ENCODE assay signal across 23 mouse cellular contexts in genomic region chr15:60826226-60826625, GRCm38 (mm10). TPM values are rescaled to one million over a fixed set of nuclear protein-coding genes. Genes with fewer than 3 reads are reported as not detected.
A peak's percentile ranks its signal among the peaks of the same experiment; 100 is the strongest.
DNase-seq lines count a peak whose midpoint lies in the region; ATAC-seq and TF ChIP-seq lines count a peak whose summit lies in the region.
"Had no signal": no experiment of that assay in that cellular context is flagged by ENCODE, and none has a peak within 500 bp of the region (broad histone marks: within the 10 kb centered on the region; RNA-seq: fewer than 3 reads in every experiment).

No protein-coding gene starts in this region.

- peaks cover 2% of the 10 kb centered on the region; the same call in 1 of the 2 replicates for H3K36me3 ChIP-seq in heart, adult 2 months (ENCODE audit: control insufficient read depth, insufficient read depth, low read length)
- H3K36me3 ChIP-seq in intestine, embryonic 14.5 days (ENCODE audit: control insufficient read depth, insufficient read depth, low read length) = no peaks in the 10 kb centered on the region
- H3K36me3 ChIP-seq in intestine, postnatal 0 days (ENCODE audit: control insufficient read depth, insufficient read depth) = no peaks in the 10 kb centered on the region
- H3K36me3 ChIP-seq in midbrain, embryonic 11.5 days (ENCODE audit: control insufficient read depth, insufficient read depth, low read length) = no peaks in the 10 kb centered on the region
- no peaks in the 10 kb centered on the region for H3K36me3 ChIP-seq in midbrain, embryonic 13.5 days
- peaks cover 13% of the 10 kb centered on the region; the same call in 1 of the 2 replicates for H3K36me3 ChIP-seq in macrophage (ENCODE audit: inconsistent target)
- H3K36me3 ChIP-seq in hindbrain, postnatal 0 days (ENCODE audit: insufficient read depth, low read length) = no peaks in the 10 kb centered on the region
- H3K36me3 ChIP-seq: G1E had no signal

- no peak for TF ChIP-seq EP300 in heart, adult 2 months (IDR thresholded peaks at IDR 0.05; ENCODE audit: insufficient read depth, low read depth, low read length)

- no peaks in the 10 kb centered on the region for H3K9me3 ChIP-seq in intestine, embryonic 14.5 days (ENCODE audit: control insufficient read depth, low read length)
- H3K9me3 ChIP-seq in intestine, postnatal 0 days (ENCODE audit: control insufficient read depth) = no peaks in the 10 kb centered on the region
- H3K9me3 ChIP-seq in midbrain, embryonic 11.5 days (ENCODE audit: control insufficient read depth, low read length) = no peaks in the 10 kb centered on the region
- no peaks in the 10 kb centered on the region for H3K9me3 ChIP-seq in midbrain, embryonic 13.5 days
- no peaks in the 10 kb centered on the region for H3K9me3 ChIP-seq in hindbrain, postnatal 0 days (ENCODE audit: low read length)

- TF ChIP-seq CTCF in heart, adult 2 months (IDR thresholded peaks at IDR 0.05) = no peak
- TF ChIP-seq CTCF in intestine, postnatal 0 days (IDR thresholded peaks at IDR 0.05; ENCODE audit: low read depth) = no peak
- no peak for TF ChIP-seq CTCF in hindbrain, postnatal 0 days (IDR thresholded peaks at IDR 0.05; ENCODE audit: low read depth)

- no peaks in the 10 kb centered on the region for H3K27me3 ChIP-seq in heart, adult 2 months (ENCODE audit: control insufficient read depth, insufficient read depth, low read length)
- no peaks in the 10 kb centered on the region for H3K27me3 ChIP-seq in intestine, embryonic 14.5 days (replicated peaks; ENCODE audit: control insufficient read depth, insufficient read depth, low read length)
- H3K27me3 ChIP-seq in intestine, postnatal 0 days (replicated peaks; ENCODE audit: control insufficient read depth, insufficient read depth, low read length) = no peaks in the 10 kb centered on the region
- peaks cover 4% of the 10 kb centered on the region; the same call in 1 of the 2 replicates for H3K27me3 ChIP-seq in midbrain, embryonic 11.5 days (ENCODE audit: control insufficient read depth, insufficient read depth, low read length)
- peaks cover 10% of the 10 kb centered on the region; the same call in 1 of the 2 replicates for H3K27me3 ChIP-seq in midbrain, embryonic 13.5 days
- H3K27me3 ChIP-seq in hindbrain, postnatal 0 days (ENCODE audit: insufficient read depth, low read length) = no peaks in the 10 kb centered on the region
- H3K27me3 ChIP-seq: CH12.LX, Patski had no signal

- no peak overlapping the region for H3K4me2 ChIP-seq in intestine, embryonic 14.5 days (ENCODE audit: low read length)
- no peak overlapping the region for H3K4me2 ChIP-seq in intestine, postnatal 0 days (replicated peaks; ENCODE audit: low read depth)
- H3K4me2 ChIP-seq in midbrain, embryonic 11.5 days = no peak overlapping the region
- H3K4me2 ChIP-seq in midbrain, embryonic 13.5 days (replicated peaks) = no peak overlapping the region
- no peak overlapping the region for H3K4me2 ChIP-seq in hindbrain, postnatal 0 days (ENCODE audit: low read depth, low read length)

- DNase-seq in heart, adult 11 months = peak; percentile 76
- no peak for DNase-seq in heart, adult 2 months
- DNase-seq in intestine, embryonic 14.5 days (ENCODE audit: low spot score) = peak; percentile 38
- DNase-seq in midbrain, embryonic 11.5 days (ENCODE audit: low spot score, missing footprints) = peak; percentile 53
- no peak for DNase-seq in hindbrain, postnatal 0 days (ENCODE audit: low spot score)
- DNase-seq: adrenal gland, adult 2 months; adrenal gland, adult 8-10 months; adrenal gland, postnatal 10 days; adrenal gland, postnatal 14 days; adrenal gland, postnatal 25 days; adrenal gland, postnatal 36 days; B cell, adult 2 months; cerebellum, adult 11 months; cerebellum, adult 11-12 months had no signal

- H3K9ac ChIP-seq in heart, adult 2 months (ENCODE audit: low read depth, low read length) = no peak overlapping the region
- H3K9ac ChIP-seq in intestine, embryonic 14.5 days (ENCODE audit: low read length) = no peak overlapping the region
- H3K9ac ChIP-seq in intestine, postnatal 0 days (ENCODE audit: low read depth, low read length) = no peak overlapping the region
- no peak overlapping the region for H3K9ac ChIP-seq in midbrain, embryonic 11.5 days (ENCODE audit: low read length)
- no peak overlapping the region for H3K9ac ChIP-seq in midbrain, embryonic 13.5 days (replicated peaks)
- no peak overlapping the region for H3K9ac ChIP-seq in hindbrain, postnatal 0 days (replicated peaks; ENCODE audit: low read length)

- no peak overlapping the region for H3K4me3 ChIP-seq in heart, adult 2 months
- no peak overlapping the region for H3K4me3 ChIP-seq in intestine, embryonic 14.5 days (ENCODE audit: low read depth, low read length)
- no peak overlapping the region for H3K4me3 ChIP-seq in intestine, postnatal 0 days (ENCODE audit: low read depth, low read length)
- H3K4me3 ChIP-seq in midbrain, embryonic 11.5 days (ENCODE audit: low read depth, low read length) = no peak overlapping the region
- H3K4me3 ChIP-seq in midbrain, embryonic 13.5 days (replicated peaks) = no peak overlapping the region
- no peak overlapping the region for H3K4me3 ChIP-seq in macrophage (ENCODE audit: inconsistent target)
- no peak overlapping the region for H3K4me3 ChIP-seq in hindbrain, postnatal 0 days (ENCODE audit: low read length)

- intact Hi-C loops in heart, adult 2 months (cut with DNase I) = loop anchor here (5.0 to 10.0 kb wide), 2 partner anchors 86 to 269 kb away; no protein-coding TSS in a partner anchor

- H3K27ac ChIP-seq in heart, adult 2 months = no peak overlapping the region
- no peak overlapping the region for H3K27ac ChIP-seq in intestine, embryonic 14.5 days (ENCODE audit: low read depth)
- no peak overlapping the region for H3K27ac ChIP-seq in intestine, postnatal 0 days (ENCODE audit: low read depth, low read length)
- H3K27ac ChIP-seq in midbrain, embryonic 11.5 days (ENCODE audit: low read depth, low read length) = no peak overlapping the region
- H3K27ac ChIP-seq in midbrain, embryonic 13.5 days = no peak overlapping the region
- H3K27ac ChIP-seq in macrophage = 0 out of 2 replicates have a peak overlapping the region, but pooled peaks have one; percentile 86
- H3K27ac ChIP-seq in hindbrain, postnatal 0 days = no peak overlapping the region

- H3K79me2 ChIP-seq in heart, adult 2 months (replicated peaks; ENCODE audit: control insufficient read depth, insufficient read depth, low read length) = no peaks in the 10 kb centered on the region
- peaks cover 32% of the 10 kb centered on the region for H3K79me2 ChIP-seq in macrophage (ENCODE audit: inconsistent target)

- WGBS in heart, adult 2 months = 63% methylated on average over 1 of the region's 1 CpGs
- WGBS in intestine, embryonic 14.5 days = 72% methylated on average over 1 of the region's 1 CpGs
- 67% methylated on average over 1 of the region's 1 CpGs for WGBS in intestine, postnatal 0 days
- 70% methylated on average over 1 of the region's 1 CpGs for WGBS in midbrain, embryonic 11.5 days
- WGBS in midbrain, embryonic 13.5 days = 79% methylated on average over 1 of the region's 1 CpGs
- 56% methylated on average over 1 of the region's 1 CpGs for WGBS in macrophage (ENCODE audit: missing documents)
- 85% methylated on average over 1 of the region's 1 CpGs for WGBS in hindbrain, postnatal 0 days

- ATAC-seq in intestine, embryonic 14.5 days (replicated peaks; ENCODE audit: low FRiP score, low TSS enrichment, low read depth) = no peak
- ATAC-seq in intestine, postnatal 0 days = no peak
- no peak for ATAC-seq in midbrain, embryonic 11.5 days (ENCODE audit: low FRiP score)
- no peak for ATAC-seq in midbrain, embryonic 13.5 days
- no peak for ATAC-seq in hindbrain, postnatal 0 days
- ATAC-seq: activated CD4-positive, CD25-positive, alpha-beta regulatory T cell, adult 4 months; CD4-positive, CD25-positive, alpha-beta regulatory T cell, adult 4 months; Patski had no signal

- no peak for TF ChIP-seq POLR2A in heart, adult 2 months (IDR thresholded peaks at IDR 0.05; ENCODE audit: insufficient read depth, low read depth, low read length)

- H3K4me1 ChIP-seq in heart, adult 2 months (ENCODE audit: control insufficient read depth, insufficient read depth, low read length) = peaks cover 1% of the 10 kb centered on the region; the same call in 1 of the 2 replicates
- peaks cover 5% of the 10 kb centered on the region; the same call in 1 of the 2 replicates for H3K4me1 ChIP-seq in intestine, embryonic 14.5 days (replicated peaks; ENCODE audit: control insufficient read depth, insufficient read depth, low read length)
- H3K4me1 ChIP-seq in intestine, postnatal 0 days (replicated peaks; ENCODE audit: control insufficient read depth, insufficient read depth, low read length) = no peaks in the 10 kb centered on the region
- peaks cover 8% of the 10 kb centered on the region for H3K4me1 ChIP-seq in midbrain, embryonic 11.5 days (ENCODE audit: control insufficient read depth, insufficient read depth, low read length)
- peaks cover 30% of the 10 kb centered on the region for H3K4me1 ChIP-seq in midbrain, embryonic 13.5 days (replicated peaks)
- no peaks in the 10 kb centered on the region; the same call in 1 of the 2 replicates for H3K4me1 ChIP-seq in hindbrain, postnatal 0 days (ENCODE audit: insufficient read depth, low read length)

RNA-seq across cellular contexts. Expression of gene Fam84b, which starts 27.4 kb away (rescaled TPM):
- total RNA-seq in heart, adult 2 months (2021) = 1 to 10 TPM; 4.7 to 6.6 TPM
- 3.9 and 6.9 TPM in 2 replicates for polyA plus RNA-seq in heart, adult 2 months (2012; rRNA removed)
- 24.6 and 26.2 TPM in 2 replicates for polyA plus RNA-seq in intestine, embryonic 14.5 days (2014; fragmentation: Nextera tagmentation; extraction: Ambion mirVana)
- polyA plus RNA-seq in intestine, postnatal 0 days (2015; fragmentation: Nextera tagmentation; extraction: Ambion mirVana) = 71.9 and 82.4 TPM in 2 replicates
- polyA plus RNA-seq in midbrain, embryonic 11.5 days (2014; fragmentation: Nextera tagmentation; extraction: Ambion mirVana) = 8.4 and 8.7 TPM in 2 replicates
- polyA plus RNA-seq in midbrain, embryonic 13.5 days (2015; fragmentation: Nextera tagmentation; extraction: Ambion mirVana) = 6.3 and 6.5 TPM in 2 replicates
- total RNA-seq in macrophage (2018; cell fraction: chromatin; rRNA removed) = 10 to 100 TPM in 4 of 26 experiments, 1 to 10 TPM in 21, under 1 TPM in 1; 0.95 to 15.1 (median 2.8) TPM
- 10 to 100 TPM in 9 of 26 experiments, 1 to 10 TPM in 17; 3.4 to 18.6 (median 8.5) TPM for total RNA-seq in macrophage (2018; cell fraction: cytosol; rRNA removed)
- total RNA-seq in macrophage (2018; cell fraction: nucleus; rRNA removed) = 10 to 100 TPM in 9 of 26 experiments, 1 to 10 TPM in 17; 3.5 to 23.1 (median 7.7) TPM
- polyA plus RNA-seq in macrophage (2018) = 6.5 to 12.8 TPM (median 10.6 TPM) in 3 replicates
- total RNA-seq in hindbrain, postnatal 0 days (2014; rRNA removed) = 15.9 and 18.1 TPM in 2 replicates
- 5.6 and 6.5 TPM in 2 replicates for polyA plus RNA-seq in hindbrain, postnatal 0 days (2015; fragmentation: Nextera tagmentation; extraction: Ambion mirVana)
- total RNA-seq: MEL had no signal
- polyA plus RNA-seq: G1E had no signal

Comparison
In these comparisons a context has a peak if more than half of its experiments do, and no peak if none do; other contexts are left out.
1. DNase-seq: peak in heart, adult 11 months (single experiment), intestine, embryonic 14.5 days (single experiment) and midbrain, embryonic 11.5 days (single experiment); none in heart, adult 2 months (0 of 2) and hindbrain, postnatal 0 days (single experiment).